Mouse (Mus musculus) ES-Bruce4 (cell line): Measurements from ENCODE around the gene Noxa1.

Source experiments
- CTCF ChIP-seq: IDR thresholded peaks from one replicate; pipeline ENCODE4 v1.8.1; 2011; ENCODE audit warnings: low read depth, low read length
- EP300 ChIP-seq: IDR thresholded peaks from 2 replicates; pipeline ENCODE4 v1.6.1; 2011; ENCODE audit warnings: low read depth, low read length; ENCODE audit not compliant: insufficient read depth
- POLR2A ChIP-seq: IDR thresholded peaks from one replicate; pipeline ENCODE4 v1.8.1; 2011; ENCODE audit warnings: low read length; ENCODE audit not compliant: insufficient read depth

DNA sequence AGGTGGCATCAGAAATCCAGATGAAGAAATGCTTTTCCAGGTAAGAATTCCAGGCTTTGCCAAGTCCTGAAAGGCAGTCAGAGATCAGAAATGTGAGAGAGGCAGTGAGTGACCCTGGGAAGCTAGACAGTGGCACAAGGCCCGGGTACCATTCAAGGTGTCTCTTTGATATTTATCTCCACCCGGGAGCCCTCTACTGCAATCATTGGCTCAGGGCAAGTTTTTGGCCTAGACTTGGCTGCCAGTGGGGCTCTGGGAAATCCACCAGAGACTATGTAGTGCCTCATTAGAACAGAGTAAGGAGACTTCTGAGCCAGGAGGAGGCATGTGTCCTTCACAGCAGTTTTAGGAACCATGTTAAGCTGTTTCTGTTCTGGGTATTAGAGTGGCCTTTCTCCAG, 27.7 kb upstream of the Noxa1 start:
- TF ChIP-seq CTCF (no peak), EP300 (no peak), POLR2A (no peak)
